Mouse (Mus musculus) erythroblast, adult 5-6 weeks (primary cell): ENCODE data around the gene Slc34a3. TPM values are rescaled to one million over a fixed set of nuclear protein-coding genes. Genes with fewer than 3 reads are reported as not detected.
"Not testable (repeated sequence)": the region's sequence is repeated elsewhere in the genome, so short reads cannot be mapped to it uniquely, and the experiment has no call there.

Source experiments
- ATAC-seq: replicated peaks from 2 replicates; pipeline ENCODE4 v1.8.0; 2016; ENCODE audit warnings: moderate number of reproducible peaks, mild to moderate bottlenecking, moderate TSS enrichment, inconsistent platforms; ENCODE audit not compliant: poor library complexity, low FRiP score, severe bottlenecking
- total RNA-seq, 2 experiments: library from RNA; stranded (forward) in 1 of 2; stranded (reverse) in 1 of 2; fragments of 150-400 nt in 1 of 2; fragments of 200-764, 138-1000 nt in 1 of 2; gene quantifications; 2 replicates each; pipeline versions ENCODE4 v1.2.3 to v1.2.4; 2015 to 2017; ENCODE audit warnings: low replicate concordance in 2 of 2

Gene Slc34a3
- not detected in 2 replicates for total RNA-seq (2015; ENCODE audit: low replicate concordance)
- total RNA-seq (2017; ENCODE audit: low replicate concordance) = not detected in 2 replicates

GRCm38 (mm10) chr2:25234050-25234449 lies at the start of gene Slc34a3:
TSS of gene Slc34a3 (minus strand) at chr2:25234364.
- no peak for ATAC-seq

DNA sequence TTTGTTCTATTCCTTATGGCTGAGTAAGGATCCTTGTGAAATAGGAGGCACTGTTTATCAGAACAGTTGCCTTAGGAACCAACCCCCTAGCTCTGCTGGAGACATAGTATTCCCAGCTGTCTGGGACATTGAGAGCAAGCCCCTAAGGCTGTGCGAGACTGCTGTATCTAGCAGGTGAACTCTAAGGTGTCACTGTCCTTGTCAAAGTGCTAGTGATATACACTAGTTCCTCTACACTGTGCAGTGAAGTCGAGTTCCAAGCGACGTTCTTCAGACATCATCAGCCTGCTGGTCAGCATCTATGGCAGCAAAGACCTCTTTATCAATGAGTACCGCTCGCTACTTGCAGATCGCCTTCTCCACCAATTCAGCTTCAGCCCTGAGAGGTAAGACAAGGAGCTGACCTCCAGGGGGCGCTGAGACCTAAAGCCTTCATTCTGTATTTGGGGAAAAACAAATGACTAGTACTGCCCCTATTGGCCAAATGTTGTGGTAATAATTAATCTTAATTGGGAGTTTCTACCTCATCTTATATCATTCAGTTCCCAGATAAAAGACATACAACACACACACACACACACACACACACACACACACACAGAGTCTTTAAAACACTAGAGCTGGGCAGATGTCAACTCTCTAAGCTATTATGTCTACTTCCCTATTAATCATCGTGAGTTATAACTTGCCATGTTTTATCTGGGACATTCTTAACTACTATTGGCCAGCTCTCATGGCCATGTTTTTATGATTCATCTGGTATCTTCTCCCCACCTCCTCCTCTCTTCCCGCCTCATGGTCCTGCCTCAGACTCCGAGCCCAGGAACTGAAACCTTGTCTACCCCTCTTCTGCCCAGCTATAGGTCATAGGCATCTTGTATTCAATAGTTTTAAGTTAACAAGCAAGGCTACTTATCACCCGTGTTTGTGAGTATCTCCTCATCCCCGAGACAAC lies 45.0 kb upstream of the Slc34a3 start:
- peak; percentile 80 for ATAC-seq

GRCm38 (mm10) chr2:25273010-25273409 lies 38.8 kb upstream of the Slc34a3 start:
- no peak for ATAC-seq

DNA sequence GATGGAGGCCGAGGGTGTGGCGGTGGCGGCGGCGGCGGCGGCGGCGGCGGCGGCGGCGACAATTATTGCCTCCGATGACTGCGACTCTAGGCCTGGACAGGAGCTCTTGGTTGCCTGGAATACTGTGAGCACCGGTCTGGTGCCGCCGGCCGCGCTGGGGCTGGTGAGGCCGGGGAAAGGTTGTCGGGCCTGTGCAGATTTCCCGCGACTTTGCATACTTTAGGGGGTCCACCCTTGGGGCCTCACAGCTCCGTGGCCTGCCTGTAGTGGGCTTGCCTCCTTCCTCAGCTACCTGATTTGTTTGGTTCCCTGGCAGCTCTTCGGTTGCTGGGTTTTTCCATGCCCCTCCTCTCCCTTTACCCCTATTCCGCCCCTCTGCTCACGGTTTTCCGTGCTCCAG lies 38.4 kb upstream of the Slc34a3 start:
- peak; percentile 17 for ATAC-seq

DNA sequence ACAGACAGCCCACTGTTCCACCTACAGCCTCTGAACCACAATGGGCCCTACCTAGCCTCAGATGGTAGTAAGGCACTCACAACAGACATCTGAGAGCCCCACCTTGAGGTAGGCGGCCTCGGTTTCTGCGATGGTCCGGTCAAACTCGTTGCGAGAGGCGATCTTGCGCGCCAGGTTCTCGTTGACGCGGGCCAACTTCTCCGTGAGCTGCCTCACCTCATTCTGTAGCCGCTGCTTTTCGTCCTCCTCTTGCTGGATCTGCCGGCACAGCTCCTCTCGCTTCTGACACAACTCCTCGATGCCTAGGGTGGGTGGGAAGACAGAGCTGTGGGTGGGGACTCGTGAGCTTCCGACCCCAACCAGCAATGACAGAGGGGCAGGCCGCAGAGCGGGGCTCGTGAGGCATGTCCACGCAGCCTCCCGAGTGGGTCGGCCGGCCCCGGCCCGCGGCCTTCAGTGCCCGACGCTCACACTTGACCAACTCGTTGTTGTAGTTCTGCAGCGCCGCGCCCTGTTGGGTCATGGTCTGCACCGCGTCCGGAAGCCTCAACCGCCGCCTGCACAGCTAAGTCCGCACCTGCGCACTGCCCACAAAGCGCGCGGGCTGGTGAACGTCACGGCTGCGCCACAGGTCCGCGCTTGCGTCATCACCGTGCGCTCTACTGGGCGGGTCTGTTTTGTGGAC lies 37.8 kb upstream of the Slc34a3 start, which contains the start of the genes Ssna1 and Anapc2:
TSS of gene Ssna1 (minus strand) at position 612 of the 685 bp plus-strand sequence.
TSS of gene Anapc2 (plus strand) at position 652 of the 685 bp plus-strand sequence.
- ATAC-seq = peak; percentile 89

DNA sequence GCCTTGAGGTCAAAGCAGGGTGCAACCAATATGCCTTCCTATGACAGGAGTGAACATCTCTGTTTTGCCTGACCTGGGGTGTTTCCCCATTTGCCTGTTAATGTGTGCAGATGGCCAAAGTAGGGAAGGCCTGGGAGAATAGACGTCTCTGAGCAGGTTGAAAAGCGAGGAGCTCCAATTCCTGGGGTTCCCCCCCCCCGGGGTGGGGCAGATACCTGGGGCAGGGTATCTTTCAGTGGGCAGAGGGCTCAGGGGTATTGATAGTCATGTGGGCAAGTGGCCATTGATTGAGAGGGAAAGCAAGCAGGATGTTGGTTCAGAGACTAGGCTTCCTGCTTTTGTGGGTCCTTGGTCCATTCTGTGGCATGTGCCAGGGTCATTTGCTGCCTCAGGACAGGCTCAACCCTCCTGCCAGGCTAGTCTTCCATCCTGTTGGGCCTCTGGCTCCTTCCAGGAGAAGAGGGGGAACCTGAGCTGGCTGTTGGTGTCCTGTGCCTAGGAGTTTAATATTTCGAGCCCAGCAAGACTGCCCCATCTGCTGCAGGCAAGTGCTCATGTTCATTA lies 33.7 kb upstream of the Slc34a3 start:
- no peak for ATAC-seq

DNA sequence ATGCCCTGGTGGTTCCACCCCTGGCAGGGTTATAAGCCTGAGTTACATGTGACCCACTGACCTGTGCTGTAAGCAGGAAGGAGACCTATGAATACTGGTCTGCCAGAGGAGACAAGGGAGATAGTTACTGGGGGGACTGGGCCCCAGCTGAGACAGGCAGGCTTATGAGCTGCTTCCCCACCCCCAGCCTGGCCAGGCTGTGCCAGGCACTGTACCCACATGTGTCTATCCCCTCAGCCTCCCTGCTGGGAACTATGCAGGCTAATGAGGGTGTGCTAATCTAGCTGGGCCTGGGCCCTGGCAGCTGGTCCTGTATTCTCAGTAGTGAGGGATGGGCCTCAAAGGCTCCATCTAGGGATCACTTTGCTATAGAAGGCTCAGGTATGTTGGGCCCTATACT lies 33.1 kb upstream of the Slc34a3 start:
- ATAC-seq = no peak

GRCm38 (mm10) chr2:25266720-25267119 lies 32.6 kb upstream of the Slc34a3 start:
- ATAC-seq = no peak

GRCm38 (mm10) chr2:25265897-25266656 lies 31.9 kb upstream of the Slc34a3 start:
- ATAC-seq = no peak

DNA sequence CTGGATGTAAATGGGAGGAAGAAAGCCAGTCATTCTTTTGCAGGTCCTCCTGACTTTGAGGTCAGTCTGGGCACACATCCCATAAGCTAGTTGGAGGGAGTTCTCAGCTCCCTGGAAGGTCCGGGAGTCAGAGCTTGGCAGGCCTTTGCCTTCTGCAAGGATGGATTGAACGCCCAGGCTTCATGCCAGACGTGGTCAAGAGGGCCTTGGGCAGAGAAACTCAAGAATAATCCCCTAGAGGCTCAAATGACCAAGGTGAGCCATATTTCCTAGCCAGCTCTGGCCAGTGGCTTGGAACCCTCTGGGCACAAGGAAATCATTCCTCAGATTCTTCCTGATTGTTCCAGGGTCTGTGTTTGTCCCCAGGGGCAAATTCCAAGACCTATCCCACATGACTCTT lies 30.7 kb upstream of the Slc34a3 start:
- ATAC-seq = no peak

GRCm38 (mm10) chr2:25264286-25264660 lies 30.1 kb upstream of the Slc34a3 start:
- no peak for ATAC-seq

- no peak for ATAC-seq
Observed at GRCm38 (mm10) chr2:25263623-25264285, 29.6 kb upstream of the Slc34a3 start.

DNA sequence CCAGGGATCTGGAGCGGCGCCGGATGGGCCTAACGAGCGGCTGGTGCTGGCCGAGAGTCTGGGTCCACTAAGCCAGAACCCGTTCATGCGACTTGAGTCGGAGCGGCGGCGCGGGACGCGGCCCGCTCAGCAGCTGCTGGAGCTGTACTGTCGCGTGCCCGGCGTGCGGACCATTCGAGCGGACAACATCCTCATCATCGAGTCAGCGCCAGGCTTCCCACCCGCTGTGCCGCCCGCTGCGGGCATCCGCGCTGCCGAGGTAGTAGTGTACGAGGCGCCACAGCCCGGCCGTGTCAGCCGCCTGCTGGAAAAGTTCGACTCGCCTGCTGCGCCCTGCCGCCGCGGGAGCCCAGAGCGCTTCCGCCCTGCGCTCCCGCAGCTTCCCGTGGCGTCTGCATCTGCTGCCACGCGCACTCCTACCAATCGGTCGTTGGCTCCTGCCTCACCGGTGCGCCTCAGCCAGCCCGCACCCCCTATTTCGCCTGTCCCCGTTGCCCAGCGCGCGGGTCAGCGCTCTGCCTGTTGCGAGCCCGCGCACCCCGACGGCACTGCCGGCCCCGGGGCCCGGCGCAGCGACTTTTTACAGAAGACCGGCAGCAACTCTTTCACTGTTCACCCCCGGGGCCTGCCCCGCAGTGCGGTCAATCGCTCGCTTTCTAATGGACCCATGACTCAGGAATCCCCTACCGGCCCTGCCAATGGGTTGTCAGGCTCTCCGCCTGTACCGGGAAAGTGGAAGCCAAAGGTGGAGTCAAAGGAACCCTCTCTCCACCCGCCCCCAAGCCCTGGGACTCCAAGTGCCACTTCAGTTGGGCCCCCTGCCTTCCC lies 28.8 kb upstream of the Slc34a3 start:
- ATAC-seq = no peak; the same call in 1 of the 2 replicates

GRCm38 (mm10) chr2:25262291-25262767 lies 28.2 kb upstream of the Slc34a3 start, which contains the start of gene Tprn:
TSS of gene Tprn (plus strand) at chr2:25262618.
- ATAC-seq = peak; percentile 96

DNA sequence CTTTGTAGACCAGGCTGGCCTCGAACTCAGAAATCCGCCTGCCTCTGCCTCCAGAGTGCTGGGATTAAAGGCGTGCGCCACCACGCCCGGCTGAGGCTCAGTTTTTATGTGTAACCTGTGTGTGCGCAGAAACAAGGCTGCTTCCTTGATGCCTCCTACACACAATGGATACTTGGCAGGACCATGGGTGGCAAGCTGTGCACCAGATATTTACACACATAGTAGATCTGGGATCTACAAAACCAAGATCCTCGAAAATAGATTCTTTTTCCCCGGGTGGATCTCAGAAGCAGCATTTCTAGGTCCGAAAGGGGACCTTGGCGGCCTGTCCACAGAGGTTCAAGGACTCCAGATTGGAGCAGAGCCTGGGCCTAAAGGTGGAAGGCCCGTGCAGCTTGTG lies 27.7 kb upstream of the Slc34a3 start:
- ATAC-seq = peak; percentile 12

GRCm38 (mm10) chr2:25258887-25259286 lies 24.7 kb upstream of the Slc34a3 start:
- no peak for ATAC-seq

GRCm38 (mm10) chr2:25257250-25257649 lies 23.1 kb upstream of the Slc34a3 start:
- not testable (repeated sequence) for ATAC-seq
